Comparison of ENCODE assay signal across 14 mouse cellular contexts in the genomic region with DNA sequence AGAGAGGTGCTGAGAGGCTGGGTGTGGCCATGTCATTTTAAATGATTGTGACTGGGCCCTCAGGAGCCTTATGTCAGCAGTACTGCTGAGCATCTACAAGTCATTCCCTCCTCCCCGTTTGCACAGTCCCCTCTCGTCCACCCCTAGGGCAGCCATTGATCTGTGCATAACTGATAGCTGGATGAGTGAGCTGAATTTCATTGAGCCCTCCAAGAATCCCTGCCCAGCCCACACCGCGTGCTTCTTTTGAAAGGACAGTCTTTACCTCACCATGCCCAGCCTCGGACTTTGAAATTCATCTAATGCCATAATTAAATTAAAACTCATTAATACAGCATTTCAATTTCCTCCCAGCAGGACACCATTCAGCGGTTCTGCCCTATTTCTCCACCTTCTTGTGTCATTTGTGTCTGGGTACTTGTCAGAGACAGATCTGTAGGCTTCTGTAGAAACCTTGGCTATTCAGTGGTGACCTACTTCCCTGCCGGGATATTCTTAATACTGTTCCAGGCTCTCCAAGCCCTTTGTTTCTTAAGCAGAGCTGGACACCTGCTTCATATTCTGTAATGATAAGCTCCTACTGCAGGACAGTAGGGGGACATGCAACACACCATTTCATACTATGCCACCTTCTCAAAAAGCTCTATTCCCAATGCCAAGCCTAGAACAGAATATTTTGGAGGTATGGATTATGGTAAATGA.
DNase-seq lines count a peak whose midpoint lies in the region; ATAC-seq lines count a peak whose summit lies in the region.
"Had no signal": no experiment of that assay in that cellular context is flagged by ENCODE, and none has a peak within 500 bp of the region (broad histone marks: within the 10 kb centered on the region; RNA-seq: fewer than 3 reads in every experiment).

No protein-coding gene starts in this region.

- WGBS in forebrain, embryonic 14.5 days, result 6% methylated on average over 7 of the region's 7 CpGs
- WGBS in midbrain, embryonic 12.5 days, result 29% methylated on average over 7 of the region's 7 CpGs
- WGBS in kidney, embryonic 16.5 days, result 65% methylated on average over 7 of the region's 7 CpGs

- DNase-seq in cerebellum, postnatal 4 days (ENCODE audit: low spot score in 2 of 2), result no peak
- peak; percentile 63 for DNase-seq in Muller cell, postnatal 12 days (ENCODE audit: inconsistent ontology term)
- no peak for DNase-seq in forebrain, embryonic 14.5 days (ENCODE audit: low spot score)
- DNase-seq in thymus, postnatal 25 days, result no peak
- no peak for DNase-seq in kidney, adult 9 months
- DNase-seq: adrenal gland, adult 8-10 months; heart, postnatal 4 days; kidney, adult 8-10 months had no signal

- H3K36me3 ChIP-seq in forebrain, embryonic 14.5 days (ENCODE audit: control insufficient read depth, insufficient read depth, low read length), result no peaks in the 10 kb centered on the region
- H3K36me3 ChIP-seq in midbrain, embryonic 12.5 days, result no peaks in the 10 kb centered on the region
- H3K36me3 ChIP-seq in kidney, embryonic 16.5 days (ENCODE audit: insufficient read depth, low read length), result no peaks in the 10 kb centered on the region

- H3K9ac ChIP-seq in forebrain, embryonic 14.5 days (ENCODE audit: low read length), result no peak overlapping the region
- H3K9ac ChIP-seq in midbrain, embryonic 12.5 days (replicated peaks), result no peak overlapping the region
- no peak overlapping the region for H3K9ac ChIP-seq in kidney, embryonic 16.5 days (replicated peaks; ENCODE audit: low read length)
- H3K9ac ChIP-seq: liver, embryonic 14.5 days had no signal

- peaks cover 3% of the 10 kb centered on the region; the same call in 1 of the 2 replicates for H3K4me1 ChIP-seq in forebrain, embryonic 14.5 days (ENCODE audit: control insufficient read depth, insufficient read depth, low read length)
- peaks cover 8% of the 10 kb centered on the region for H3K4me1 ChIP-seq in midbrain, embryonic 12.5 days
- H3K4me1 ChIP-seq in kidney, embryonic 16.5 days (ENCODE audit: insufficient read depth, low read length), result no peaks in the 10 kb centered on the region

- no peak overlapping the region for H3K27ac ChIP-seq in forebrain, embryonic 14.5 days (ENCODE audit: low read depth, low read length)
- H3K27ac ChIP-seq in midbrain, embryonic 12.5 days (replicated peaks), result no peak overlapping the region
- H3K27ac ChIP-seq in kidney, embryonic 16.5 days (ENCODE audit: low read length), result no peak overlapping the region
- H3K27ac ChIP-seq: liver, embryonic 14.5 days; macrophage had no signal

- 0 out of 2 replicates have a peak, but pooled peaks have one; percentile 22 for ATAC-seq in cerebellum, adult (ENCODE audit: insufficient number of reproducible peaks, low FRiP score, low TSS enrichment)
- ATAC-seq in forebrain, embryonic 14.5 days, result peak; percentile 62; the same call in 1 of the 2 replicates
- ATAC-seq in midbrain, embryonic 12.5 days (ENCODE audit: low FRiP score, low read depth), result peak; percentile 88
- no peak for ATAC-seq in kidney, embryonic 16.5 days (ENCODE audit: low FRiP score, low TSS enrichment)

- 0 out of 2 replicates have a peak, but pooled peaks cover 2% of the 10 kb centered on the region for H3K27me3 ChIP-seq in forebrain, embryonic 14.5 days (replicated peaks; ENCODE audit: control insufficient read depth, insufficient read depth, low read length)
- H3K27me3 ChIP-seq in midbrain, embryonic 12.5 days, result no peaks in the 10 kb centered on the region
- no peaks in the 10 kb centered on the region for H3K27me3 ChIP-seq in kidney, embryonic 16.5 days (ENCODE audit: insufficient read depth, low read length)

- no peak overlapping the region for H3K4me3 ChIP-seq in forebrain, embryonic 14.5 days (ENCODE audit: low read depth, low read length)
- H3K4me3 ChIP-seq in midbrain, embryonic 12.5 days, result no peak overlapping the region
- no peak overlapping the region for H3K4me3 ChIP-seq in kidney, embryonic 16.5 days (ENCODE audit: low read length)
- H3K4me3 ChIP-seq: myocyte had no signal

- H3K4me2 ChIP-seq in forebrain, embryonic 14.5 days (ENCODE audit: low read length), result no peak overlapping the region
- no peak overlapping the region for H3K4me2 ChIP-seq in midbrain, embryonic 12.5 days (replicated peaks)
- no peak overlapping the region for H3K4me2 ChIP-seq in kidney, embryonic 16.5 days (replicated peaks; ENCODE audit: low read depth, low read length)

- no peaks in the 10 kb centered on the region for H3K9me3 ChIP-seq in forebrain, embryonic 14.5 days (replicated peaks; ENCODE audit: control insufficient read depth, low read length)
- H3K9me3 ChIP-seq in midbrain, embryonic 12.5 days, result no peaks in the 10 kb centered on the region
- no peaks in the 10 kb centered on the region for H3K9me3 ChIP-seq in kidney, embryonic 16.5 days (ENCODE audit: low read length)
